Mouse (Mus musculus) frontal cortex, postnatal 25 days (tissue): ENCODE results near the gene Tmem236.

ENCODE experiments used
- DNase-seq, 2 experiments: peaks; one replicate each; pipeline ENCODE4 v3.0.0; 2022; ENCODE audit warnings: low spot score in 2 of 2

The Tmem236 gene

GRCm38 (mm10) chr2:14249839-14250564 is 75.7 kb downstream of the Tmem236 start:
- no peak for DNase-seq

- DNase-seq = no peak
These were observed 77.6 kb downstream of the Tmem236 start for GRCm38 (mm10) chr2:14251938-14252337.

- DNase-seq = no peak
These were observed 84.1 kb downstream of the Tmem236 start for GRCm38 (mm10) chr2:14258345-14258850.

- no peak for DNase-seq
These were observed 87.8 kb downstream of the Tmem236 start for GRCm38 (mm10) chr2:14262090-14262489.

- DNase-seq = no peak
These were observed 94.8 kb downstream of the Tmem236 start for GRCm38 (mm10) chr2:14269160-14269559.
